Mouse (Mus musculus) cerebellum, adult 2 months (tissue): ENCODE data around the gene Zfp629. TPM values are rescaled to one million over a fixed set of nuclear protein-coding genes. Genes with fewer than 3 reads are reported as not detected.

Experiments used
- DNase-seq, 2 experiments: peaks; one replicate each; pipeline ENCODE4 v3.0.0; 2021
- H3K27ac ChIP-seq: fragments of 200-500 bp; 2 replicates; pipeline ENCODE4 v1.5.1; 2012; ENCODE audit warnings: low read length, control low read depth, inconsistent platforms; ENCODE audit not compliant: insufficient read depth
- H3K27me3 ChIP-seq: fragments of 200-500 bp; 2 replicates; pipeline ENCODE4 v1.6.1; 2012; ENCODE audit warnings: inconsistent platforms, mild to moderate bottlenecking, low read length, moderate library complexity; ENCODE audit not compliant: control insufficient read depth, insufficient read depth
- H3K4me1 ChIP-seq: fragments of 200-500 bp; 2 replicates; pipeline ENCODE4 v1.6.1; 2011; ENCODE audit warnings: low read length; ENCODE audit not compliant: control insufficient read depth, insufficient read depth
- H3K4me3 ChIP-seq: fragments of 200-500 bp; replicated peaks from 2 replicates; pipeline ENCODE3; 2011; ENCODE audit warnings: mild to moderate bottlenecking, low read depth, low read length, control low read depth; ENCODE audit not compliant: insufficient read depth
- CTCF ChIP-seq: fragments of 200-500 bp; IDR thresholded peaks from 2 replicates; pipeline ENCODE4 v1.5.1; 2011; ENCODE audit warnings: low read depth, mild to moderate bottlenecking, control low read depth, low read length, moderate library complexity, borderline replicate concordance; ENCODE audit not compliant: insufficient read depth
- POLR2A ChIP-seq: fragments of 200-500 bp; IDR thresholded peaks from 2 replicates; pipeline ENCODE4 v1.6.1; 2011; ENCODE audit warnings: low read length, control low read depth, borderline replicate concordance; ENCODE audit not compliant: insufficient read depth
- WGBS: fragments of 180-500 bp; shearing (Covaris S2); methylation state at CpG from one replicate; pipeline ENCODE4 v1.1.7; 2018; 5-methylcytosine and 5-hydroxymethylcytosine counted together
- polyA plus RNA-seq: library from polyadenylated mRNA; depleted of rRNA; stranded (reverse); fragments of >200 nt; gene quantifications from 2 replicates; pipeline ENCODE4 v1.2.3, GENCODE M21; 2012

Gene Zfp629
- polyA plus RNA-seq, 1 experiment: 22.7 TPM

GRCm38 (mm10) chr7:127591108-127591507 is 24.5 kb downstream of the Zfp629 start:
- Histone ChIP-seq H3K27ac (no peak overlapping the region), H3K4me3 (no peak overlapping the region), H3K4me1 (peaks cover 7% of the 10 kb centered on the region), H3K27me3 (no peaks in the 10 kb centered on the region)
- WGBS: 79% methylated on average over 10 of the region's 10 CpGs
- no peak for TF ChIP-seq CTCF
- TF ChIP-seq POLR2A: no peak
- DNase-seq: no peak

- TF ChIP-seq CTCF: no peak
- no peak for TF ChIP-seq POLR2A
- H3K4me3 ChIP-seq: peak overlapping the region; percentile 86
- H3K27ac ChIP-seq: no peak overlapping the region
- no peak for DNase-seq
- no peaks in the 10 kb centered on the region for H3K27me3 ChIP-seq
- peaks cover 7% of the 10 kb centered on the region for H3K4me1 ChIP-seq
- WGBS: 84% methylated on average over 9 of the region's 9 CpGs
Measured at GRCm38 (mm10) chr7:127589637-127590036, 26.0 kb downstream of the Zfp629 start.

- H3K27me3 ChIP-seq: no peaks in the 10 kb centered on the region
- TF ChIP-seq POLR2A (no peak), CTCF (no peak)
- 4% methylated on average over 29 of the region's 29 CpGs for WGBS
- peaks cover 7% of the 10 kb centered on the region for H3K4me1 ChIP-seq
- H3K4me3 ChIP-seq: peak overlapping the region; percentile 86
- no peak overlapping the region for H3K27ac ChIP-seq
- no peak for DNase-seq
Measured at GRCm38 (mm10) chr7:127588901-127589300, 26.7 kb downstream of the Zfp629 start.

GRCm38 (mm10) chr7:127588011-127588871 is 27.4 kb downstream of the Zfp629 start, which contains the start of the genes Ccdc189 and Rnf40:
Ccdc189 (minus strand) TSS chr7:127588595.
Rnf40 (plus strand) TSS chr7:127588767.
- WGBS: under 1% methylated on average over 50 of the region's 50 CpGs
- peak within 1 kb of the TSS; percentile 86 for H3K4me3 ChIP-seq
- peak within 1 kb of the TSS; percentile 25 for H3K27ac ChIP-seq
- peaks cover 7% of the 10 kb centered on the region for H3K4me1 ChIP-seq
- TF ChIP-seq POLR2A (peak; percentile 63; the same call in 1 of the 2 replicates), CTCF (no peak)
- DNase-seq: peak; percentile 89 to 93
- H3K27me3 ChIP-seq: no peaks in the 10 kb centered on the region

DNA sequence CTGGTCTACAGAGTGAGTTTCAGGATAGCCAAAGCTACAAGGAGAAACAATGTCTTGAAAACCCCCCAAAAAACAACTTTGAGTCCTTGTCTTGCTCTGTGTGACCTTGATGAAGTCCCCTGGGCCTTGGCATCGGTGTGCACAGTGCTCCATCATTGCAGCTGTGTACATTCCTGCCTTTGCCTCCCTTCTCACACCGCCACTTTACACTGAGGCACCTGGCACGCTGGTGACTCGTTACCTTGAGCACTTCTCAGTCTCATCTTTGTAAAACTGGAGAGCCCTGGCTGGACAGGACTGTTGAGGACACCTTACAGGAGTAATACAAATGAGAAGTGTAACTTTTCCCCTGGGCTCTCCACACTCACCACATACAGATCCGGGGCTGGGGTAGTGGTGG is 28.4 kb downstream of the Zfp629 start:
- H3K4me1 ChIP-seq: peaks cover 7% of the 10 kb centered on the region
- no peak overlapping the region for H3K27ac ChIP-seq
- TF ChIP-seq CTCF (no peak), POLR2A (no peak)
- WGBS: 64% methylated on average over 5 of the region's 5 CpGs
- no peak overlapping the region for H3K4me3 ChIP-seq
- H3K27me3 ChIP-seq: no peaks in the 10 kb centered on the region
- DNase-seq: no peak

GRCm38 (mm10) chr7:127586149-127586548 is 29.4 kb downstream of the Zfp629 start:
- 78% methylated on average over 6 of the region's 6 CpGs for WGBS
- H3K27me3 ChIP-seq: no peaks in the 10 kb centered on the region
- H3K27ac ChIP-seq: no peak overlapping the region
- DNase-seq: no peak
- no peak overlapping the region for H3K4me3 ChIP-seq
- peaks cover 7% of the 10 kb centered on the region for H3K4me1 ChIP-seq
- TF ChIP-seq POLR2A (no peak), CTCF (no peak)

- no peak for TF ChIP-seq POLR2A
- TF ChIP-seq CTCF: no peak
- Histone ChIP-seq H3K27ac (no peak overlapping the region), H3K4me1 (peaks cover 7% of the 10 kb centered on the region), H3K4me3 (no peak overlapping the region), H3K27me3 (no peaks in the 10 kb centered on the region)
- DNase-seq: no peak
- WGBS: 71% methylated on average over 7 of the region's 7 CpGs
Measured at GRCm38 (mm10) chr7:127585031-127585430, 30.6 kb downstream of the Zfp629 start.

DNA sequence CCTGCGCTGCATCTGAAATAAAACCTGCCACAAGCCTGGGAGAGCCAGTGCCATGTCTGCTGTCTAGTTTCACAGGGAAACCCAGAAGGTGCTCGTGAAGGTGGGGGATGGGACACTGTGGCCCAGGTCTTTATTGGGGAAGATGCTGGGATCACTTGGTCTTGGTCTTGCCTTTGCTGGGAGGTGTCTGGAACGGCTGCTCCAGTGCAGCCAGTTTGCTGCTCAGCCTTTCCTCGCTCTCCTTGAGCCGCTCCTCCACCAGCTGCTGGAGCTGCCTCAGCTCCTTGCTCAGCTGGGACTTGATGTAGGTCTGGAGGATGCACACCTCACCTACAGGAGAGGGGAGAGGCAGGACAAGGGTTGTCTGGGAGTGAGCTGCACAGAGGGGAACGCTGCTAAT is 32.3 kb downstream of the Zfp629 start:
- Histone ChIP-seq H3K4me1 (no peaks in the 10 kb centered on the region), H3K27me3 (no peaks in the 10 kb centered on the region), H3K4me3 (no peak overlapping the region), H3K27ac (no peak overlapping the region)
- DNase-seq: no peak
- 89% methylated on average over 6 of the region's 6 CpGs for WGBS
- no peak for TF ChIP-seq CTCF
- TF ChIP-seq POLR2A: no peak
